10 mouse cellular contexts compared by ENCODE assay signal in genomic region chr17:31793521-31793920, GRCm38 (mm10).
A peak's percentile ranks its signal among the peaks of the same experiment; 100 is the strongest.
DNase-seq lines count a peak whose midpoint lies in the region; ATAC-seq lines count a peak whose summit lies in the region.
"Had no signal": no experiment of that assay in that cellular context is flagged by ENCODE, and none has a peak within 500 bp of the region (broad histone marks: within the 10 kb centered on the region; RNA-seq: fewer than 3 reads in every experiment).

No protein-coding gene starts in this region.

- no peak overlapping the region for H3K4me3 ChIP-seq in heart, embryonic 12.5 days
- H3K4me3 ChIP-seq in forebrain, embryonic 13.5 days, result no peak overlapping the region
- H3K4me3 ChIP-seq: embryonic facial prominence, embryonic 13.5 days; limb, embryonic 13.5 days had no signal

- H3K9me3 ChIP-seq in heart, embryonic 12.5 days (replicated peaks), result no peaks in the 10 kb centered on the region
- H3K9me3 ChIP-seq in forebrain, embryonic 13.5 days (replicated peaks), result no peaks in the 10 kb centered on the region
- H3K9me3 ChIP-seq: embryonic facial prominence, embryonic 13.5 days; limb, embryonic 13.5 days had no signal

- H3K27me3 ChIP-seq in heart, embryonic 12.5 days (replicated peaks), result peaks cover 15% of the 10 kb centered on the region; the same call in 1 of the 2 replicates
- no peaks in the 10 kb centered on the region for H3K27me3 ChIP-seq in forebrain, embryonic 13.5 days
- H3K27me3 ChIP-seq: embryonic facial prominence, embryonic 13.5 days had no signal

- peak; percentile 55 to 64 for DNase-seq in heart, adult 18-20 months
- peak; percentile 58 for DNase-seq in kidney, adult 9 months
- peak; percentile 66 to 85 for DNase-seq in lung, postnatal 4 days
- no peak for DNase-seq in urinary bladder, adult 18-20 months (ENCODE audit: low spot score in 2 of 2)
- DNase-seq in layer of hippocampus, postnatal 25 days (ENCODE audit: extremely low spot score in 1 of 2, low spot score in 1 of 2), result no peak
- no peak for DNase-seq in thymus, postnatal 25 days

- H3K4me1 ChIP-seq in heart, embryonic 12.5 days (replicated peaks), result peaks cover 46% of the 10 kb centered on the region
- peaks cover 35% of the 10 kb centered on the region for H3K4me1 ChIP-seq in forebrain, embryonic 13.5 days

- H3K36me3 ChIP-seq in heart, embryonic 12.5 days, result no peaks in the 10 kb centered on the region
- no peaks in the 10 kb centered on the region for H3K36me3 ChIP-seq in forebrain, embryonic 13.5 days (ENCODE audit: poor library complexity, severe bottlenecking)
- H3K36me3 ChIP-seq: embryonic facial prominence, embryonic 13.5 days; limb, embryonic 13.5 days had no signal

- no peak overlapping the region for H3K4me2 ChIP-seq in heart, embryonic 12.5 days
- H3K4me2 ChIP-seq in forebrain, embryonic 13.5 days, result no peak overlapping the region
- H3K4me2 ChIP-seq: embryonic facial prominence, embryonic 13.5 days; limb, embryonic 13.5 days had no signal

- H3K9ac ChIP-seq in heart, embryonic 12.5 days, result no peak overlapping the region
- H3K9ac ChIP-seq in forebrain, embryonic 13.5 days, result peak overlapping the region; percentile 34; the same call in 1 of the 2 replicates
- H3K9ac ChIP-seq: embryonic facial prominence, embryonic 13.5 days; limb, embryonic 13.5 days had no signal

- no peak for ATAC-seq in heart, embryonic 12.5 days (ENCODE audit: insufficient number of reproducible peaks, low FRiP score)
- ATAC-seq in forebrain, embryonic 13.5 days, result no peak

- no peak overlapping the region for H3K27ac ChIP-seq in heart, embryonic 12.5 days (ENCODE audit: poor library complexity, severe bottlenecking)
- no peak overlapping the region for H3K27ac ChIP-seq in forebrain, embryonic 13.5 days
- H3K27ac ChIP-seq: embryonic facial prominence, embryonic 13.5 days; limb, embryonic 13.5 days had no signal

- WGBS in heart, embryonic 12.5 days, result 63% methylated on average over 10 of the region's 10 CpGs
- WGBS in forebrain, embryonic 13.5 days, result 34% methylated on average over 10 of the region's 10 CpGs

Comparison
In these comparisons a context has a peak if more than half of its experiments do, and no peak if none do; other contexts are left out.
1. DNase-seq: peak in heart, adult 18-20 months (2 of 2), kidney, adult 9 months (single experiment) and lung, postnatal 4 days (2 of 2); none in urinary bladder, adult 18-20 months (0 of 2), layer of hippocampus, postnatal 25 days (0 of 2) and thymus, postnatal 25 days (single experiment).